Mouse (Mus musculus): ENCODE measurements at regions not wholly inside any gene's neighbourhood (a gene's known extent, or its start where the extent isn't known, plus 50 kb on each side); places are given as distances from the start of the nearest gene placed in this dataset.

DNA sequence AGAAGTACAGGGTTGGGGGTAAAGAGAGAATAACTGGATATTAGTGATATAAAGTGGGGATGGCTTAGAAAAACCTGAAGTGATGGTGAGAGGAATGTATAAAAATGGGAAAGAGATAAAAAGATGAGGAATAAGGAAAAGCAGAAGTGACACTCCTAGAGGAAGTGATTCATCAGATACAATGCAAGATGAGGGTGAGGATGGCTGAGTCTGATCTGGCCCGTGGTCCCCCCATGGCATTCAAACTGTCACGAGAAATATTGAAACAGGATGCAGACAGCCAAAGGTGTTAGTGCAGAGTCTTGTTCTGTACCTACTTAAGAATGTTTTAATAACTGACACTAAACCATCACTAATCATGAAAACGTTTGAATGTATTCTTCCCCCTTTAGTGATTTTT, 56.2 kb upstream of the Kitl start:
- DNase-seq (ENCODE audit: low spot score in 2 of 2), result no peak
- intact Hi-C loops (cut with DNase I), result no loop called here

DNA sequence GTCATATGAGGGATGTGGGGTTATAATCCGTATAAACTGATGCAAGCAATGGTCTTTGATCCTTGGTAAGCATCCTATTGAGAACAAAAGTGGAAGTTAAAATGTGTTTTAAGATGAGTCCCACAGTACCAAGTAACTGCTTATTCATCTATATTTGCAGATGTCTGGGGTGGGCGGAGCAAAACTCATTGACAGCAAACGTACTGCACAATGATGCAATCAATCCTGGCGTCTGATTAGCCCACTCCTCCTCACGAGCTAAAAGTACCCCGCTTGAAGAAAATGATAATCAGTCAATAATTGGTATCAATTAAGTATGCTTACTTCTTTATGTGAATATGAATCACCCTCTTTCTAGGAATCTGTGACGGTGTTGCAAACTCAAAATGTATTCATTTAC, 62.9 kb upstream of the Kitl start:
- no peak for DNase-seq (ENCODE audit: low spot score in 2 of 2)
- intact Hi-C loops (cut with DNase I), result no loop called here

DNA sequence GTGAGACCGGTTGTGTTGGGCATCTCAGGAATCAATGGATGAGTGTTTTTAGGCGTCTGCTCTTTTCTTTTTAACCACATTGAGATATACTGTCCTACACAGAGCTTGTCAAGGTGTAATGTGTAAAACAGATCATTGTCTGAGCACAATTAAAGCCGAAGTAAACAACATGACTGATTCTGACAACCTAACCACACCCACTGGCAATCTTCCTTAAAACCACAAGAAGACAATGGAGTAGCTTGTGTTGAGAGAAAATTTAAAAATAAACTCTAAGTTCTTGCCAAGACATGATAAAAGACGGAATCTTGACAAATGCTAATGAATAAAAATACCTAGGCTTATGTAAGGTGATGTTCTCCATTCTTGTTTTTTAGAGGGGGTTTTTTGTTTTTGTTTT, 63.7 kb upstream of the Kitl start:
- intact Hi-C loops (cut with DNase I), result no loop called here
- DNase-seq (ENCODE audit: low spot score in 2 of 2), result no peak

GRCm38 (mm10) chr10:99951316-99951715, 64.1 kb upstream of the Kitl start:
- intact Hi-C loops (cut with DNase I), result no loop called here
- peak in 1 of 2 experiments; percentile 14 for DNase-seq (ENCODE audit: low spot score in 2 of 2)

DNA sequence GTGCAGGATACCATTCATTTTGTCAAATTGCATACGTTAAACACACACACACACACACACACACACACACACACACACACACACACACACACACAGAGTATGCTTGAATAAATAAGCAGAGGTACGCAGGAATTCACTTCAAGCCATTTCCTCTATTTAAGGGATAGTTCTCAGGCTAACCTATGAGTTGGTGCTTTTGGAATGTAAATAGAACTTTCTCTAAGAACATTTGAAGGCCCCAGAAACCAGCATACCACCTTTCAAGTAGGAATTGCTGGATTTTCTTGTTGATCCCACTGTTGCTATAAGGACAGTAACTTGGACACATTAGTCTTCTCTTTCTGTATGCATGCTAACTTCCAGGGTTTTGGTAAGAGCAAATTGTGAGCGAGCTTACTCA, 66.7 kb upstream of the Kitl start:
- intact Hi-C loops (cut with DNase I), result no loop called here
- DNase-seq (ENCODE audit: low spot score in 2 of 2), result no peak

DNA sequence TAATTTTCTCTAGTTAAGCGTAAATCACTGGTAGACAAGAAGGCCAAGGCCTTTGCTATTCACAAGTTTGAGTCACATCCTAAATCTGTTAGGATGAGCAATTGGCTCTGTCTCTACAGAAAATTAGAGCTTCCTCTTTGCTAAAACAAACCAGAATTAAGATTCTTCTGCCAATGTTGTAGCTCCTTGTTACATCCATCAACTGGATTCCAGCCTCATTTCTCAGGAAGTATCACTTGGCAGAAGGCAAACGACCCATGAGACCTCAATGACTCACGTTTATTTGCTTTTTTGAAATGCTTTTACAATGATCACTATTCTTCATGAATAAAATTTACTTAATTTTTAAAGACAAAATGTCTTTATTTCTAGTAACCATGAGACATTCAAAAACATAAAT, 70.0 kb upstream of the Kitl start:
- intact Hi-C loops (cut with DNase I), result no loop called here
- no peak for DNase-seq (ENCODE audit: low spot score in 2 of 2)

- intact Hi-C loops (cut with DNase I), result no loop called here
- DNase-seq (ENCODE audit: low spot score in 2 of 2), result no peak
Measured at GRCm38 (mm10) chr10:99941665-99942064, 73.8 kb upstream of the Kitl start.

- DNase-seq (ENCODE audit: low spot score in 2 of 2), result no peak
- intact Hi-C loops (cut with DNase I), result no loop called here
Measured at GRCm38 (mm10) chr10:99938901-99939300, 76.5 kb upstream of the Kitl start.

DNA sequence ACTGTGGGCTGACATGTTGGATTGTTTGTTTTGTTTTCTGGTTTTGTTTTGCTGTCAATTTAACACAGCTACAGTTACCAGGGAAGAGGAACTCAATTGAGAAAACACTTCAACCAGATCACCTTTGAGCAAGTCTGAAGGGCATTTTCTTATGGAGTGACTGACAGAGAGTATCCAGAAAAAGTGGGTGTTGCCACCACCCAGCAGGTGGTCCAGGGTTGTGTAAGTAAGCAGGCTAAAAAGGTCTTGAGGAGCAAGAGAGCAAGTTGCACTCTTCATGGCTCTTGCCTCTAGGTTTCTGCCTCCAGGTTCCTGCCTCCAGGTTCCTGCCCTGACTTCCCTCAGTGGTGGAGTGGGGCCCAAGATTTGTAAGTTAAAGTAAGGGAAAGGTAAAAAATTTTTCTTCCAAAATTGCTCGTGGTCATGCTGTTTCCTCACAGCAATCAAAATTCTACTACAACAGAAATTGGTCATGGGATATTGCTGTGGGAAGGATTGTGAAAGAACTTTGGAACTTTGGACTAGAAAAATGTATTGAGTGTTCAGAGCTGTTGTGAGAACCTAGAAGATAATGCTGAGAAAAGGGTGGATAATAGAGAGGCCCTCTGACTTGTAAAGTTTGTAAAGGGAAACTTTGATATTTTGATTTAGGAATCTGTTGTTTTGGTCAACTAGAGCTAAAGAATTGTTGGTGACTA, 77.4 kb upstream of the Kitl start:
- intact Hi-C loops (cut with DNase I), result no loop called here
- no peak for DNase-seq (ENCODE audit: low spot score in 2 of 2)

- intact Hi-C loops (cut with DNase I), result no loop called here
- DNase-seq (ENCODE audit: low spot score in 2 of 2), result no peak
Measured at GRCm38 (mm10) chr10:99929191-99929590, 86.2 kb upstream of the Kitl start.

- intact Hi-C loops (cut with DNase I), result no loop called here
- DNase-seq (ENCODE audit: low spot score in 2 of 2), result no peak
Measured at GRCm38 (mm10) chr10:99927913-99928312, 87.5 kb upstream of the Kitl start.

DNA sequence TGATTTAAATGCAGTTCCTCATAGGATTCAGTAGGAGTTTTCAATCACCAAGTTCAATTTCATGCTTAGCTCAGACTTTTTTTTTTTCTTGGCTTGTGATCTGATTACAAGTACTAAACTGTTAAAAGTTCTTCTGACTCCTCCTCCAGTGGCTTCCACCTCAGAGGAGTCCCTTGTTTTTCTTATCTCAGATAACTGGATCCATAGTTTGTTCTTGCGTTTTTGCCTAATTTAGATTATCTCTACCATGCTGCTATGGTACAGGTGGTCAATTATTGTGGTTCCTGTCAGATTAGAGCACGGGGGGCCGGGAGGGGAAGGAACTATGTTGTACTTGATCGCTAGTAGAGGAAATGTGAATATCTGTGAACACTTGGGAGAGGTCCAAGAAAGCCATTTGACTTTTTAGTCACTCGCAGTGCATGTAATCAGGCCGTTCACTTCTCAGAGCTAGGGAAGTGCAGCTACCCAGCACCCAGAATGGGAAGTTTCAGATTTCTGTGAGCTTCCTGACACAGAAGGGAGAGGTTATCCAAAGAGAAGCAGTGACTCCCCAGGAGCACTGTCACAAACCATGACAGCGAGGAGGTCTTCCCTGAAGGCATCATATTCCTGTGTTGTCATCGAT, 89.0 kb upstream of the Kitl start:
- intact Hi-C loops (cut with DNase I), result no loop called here
- no peak for DNase-seq (ENCODE audit: low spot score in 2 of 2)

DNA sequence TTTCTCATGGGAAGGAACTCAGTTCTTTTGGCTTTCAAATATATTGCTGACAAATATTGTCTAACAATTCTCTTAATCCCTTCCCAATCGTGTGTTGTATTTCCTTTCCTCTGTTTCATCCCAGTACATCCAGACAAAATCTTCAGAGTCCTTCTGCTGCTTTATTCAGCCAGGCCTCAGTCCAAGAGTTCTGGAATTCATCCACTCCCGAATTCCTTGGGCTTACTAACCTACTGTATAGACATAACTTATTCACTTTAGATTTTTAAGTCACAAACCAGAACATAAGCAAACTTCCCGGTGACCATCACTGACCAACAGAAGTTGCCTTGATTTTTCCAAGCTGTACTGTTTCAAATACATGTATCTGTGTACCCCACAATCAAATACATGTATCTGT, 90.9 kb upstream of the Kitl start:
- intact Hi-C loops (cut with DNase I), result no loop called here
- DNase-seq (ENCODE audit: low spot score in 2 of 2), result no peak

- intact Hi-C loops (cut with DNase I), result no loop called here
- DNase-seq (ENCODE audit: low spot score in 2 of 2), result no peak
Measured at GRCm38 (mm10) chr10:99919925-99920324, 95.5 kb upstream of the Kitl start.

DNA sequence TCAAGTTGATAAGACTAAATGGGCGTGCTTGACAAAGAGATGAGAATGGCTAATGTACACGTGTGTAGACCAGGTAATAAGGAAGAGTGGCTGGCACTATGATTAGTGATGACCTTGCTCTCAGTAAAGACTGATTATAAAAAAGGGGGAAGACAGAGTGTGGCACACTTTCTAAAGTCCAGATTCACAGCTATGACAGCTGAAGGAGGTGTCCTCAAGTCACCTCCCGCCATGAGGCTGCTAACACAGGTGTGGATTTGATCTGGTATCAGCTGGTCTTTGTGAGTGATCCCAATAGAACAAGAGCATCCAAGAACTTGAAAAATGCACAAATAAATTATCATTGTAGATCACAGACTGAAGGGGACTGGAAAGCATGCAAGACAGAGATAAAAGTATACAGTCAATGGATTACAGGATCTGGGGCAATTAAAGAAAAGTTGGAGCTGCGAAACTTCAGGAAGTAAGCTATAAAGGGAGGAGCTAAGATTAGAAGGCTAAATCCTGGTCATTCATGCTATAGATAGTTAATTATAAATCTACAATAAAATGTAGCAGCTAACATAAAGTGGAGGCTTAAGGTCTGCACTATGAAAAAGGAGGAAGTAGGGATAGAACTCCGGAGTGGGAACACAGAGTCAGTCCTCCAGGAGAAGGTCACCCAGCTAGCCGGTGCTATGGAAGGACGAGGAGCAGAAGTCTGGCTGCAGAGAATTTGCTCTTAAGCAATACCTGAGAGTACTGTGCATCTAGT, 96.7 kb upstream of the Kitl start:
- intact Hi-C loops (cut with DNase I), result no loop called here
- DNase-seq (ENCODE audit: low spot score in 2 of 2), result no peak

DNA sequence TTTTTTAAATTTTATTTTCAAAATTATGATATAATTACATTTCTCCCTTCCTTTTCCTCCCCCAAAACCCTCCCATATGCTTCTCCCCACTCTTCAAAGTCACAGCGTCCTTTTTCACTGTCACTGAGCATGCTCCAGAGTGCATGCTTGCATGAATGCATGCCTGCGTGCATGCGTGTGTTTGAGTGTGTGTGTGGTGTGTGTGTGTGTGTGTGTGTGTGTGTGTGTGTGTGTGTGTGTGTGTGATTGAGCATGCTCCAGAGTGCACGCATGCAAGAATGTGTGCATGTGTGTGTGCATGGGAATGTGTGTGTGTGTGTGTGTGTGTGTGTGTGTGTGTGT, 101.6 kb upstream of the Kitl start:
- intact Hi-C loops (cut with DNase I), result no loop called here
- DNase-seq (ENCODE audit: low spot score in 2 of 2), result no peak

DNA sequence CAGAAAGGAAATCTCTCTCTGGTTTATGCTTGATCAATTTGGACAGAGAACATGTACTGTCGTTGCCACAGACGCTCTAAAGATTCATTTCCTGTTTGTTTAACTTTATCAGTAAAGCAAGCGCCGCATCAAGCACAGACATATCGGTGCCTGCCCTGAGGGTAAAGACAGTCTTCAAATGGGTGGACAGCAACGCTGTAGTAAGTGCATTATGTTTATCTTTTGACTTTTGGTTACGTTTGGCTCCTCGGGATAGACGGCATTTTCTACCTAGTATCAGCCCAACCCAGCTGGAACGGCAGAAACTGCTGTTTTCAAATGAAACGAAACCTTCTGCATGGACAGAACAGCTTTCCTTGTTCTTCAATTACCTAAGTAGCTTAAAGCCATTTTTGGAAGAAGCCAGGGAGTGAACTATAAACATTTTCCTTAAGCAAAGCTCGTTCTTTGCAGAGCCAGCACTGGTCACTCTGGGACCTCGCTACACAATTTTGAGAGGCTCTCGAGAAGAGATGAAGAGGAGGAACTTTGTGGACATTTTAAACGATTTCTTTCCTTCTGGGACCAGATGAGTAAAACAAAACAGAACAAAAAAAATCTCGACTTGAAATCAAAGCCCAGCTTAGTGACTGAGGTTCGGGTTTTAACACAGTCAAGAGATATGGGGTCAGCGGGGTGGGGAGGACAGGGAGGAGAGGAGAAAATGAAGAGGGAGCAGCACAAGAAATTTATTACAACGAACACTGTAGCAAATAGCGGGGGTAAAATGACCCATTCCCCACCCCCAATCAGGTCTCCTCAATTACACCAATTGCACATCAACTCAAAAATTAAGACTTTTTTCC, 102.2 kb upstream of the Kitl start:
- no peak for DNase-seq (ENCODE audit: low spot score in 2 of 2)
- intact Hi-C loops (cut with DNase I), result no loop called here

DNA sequence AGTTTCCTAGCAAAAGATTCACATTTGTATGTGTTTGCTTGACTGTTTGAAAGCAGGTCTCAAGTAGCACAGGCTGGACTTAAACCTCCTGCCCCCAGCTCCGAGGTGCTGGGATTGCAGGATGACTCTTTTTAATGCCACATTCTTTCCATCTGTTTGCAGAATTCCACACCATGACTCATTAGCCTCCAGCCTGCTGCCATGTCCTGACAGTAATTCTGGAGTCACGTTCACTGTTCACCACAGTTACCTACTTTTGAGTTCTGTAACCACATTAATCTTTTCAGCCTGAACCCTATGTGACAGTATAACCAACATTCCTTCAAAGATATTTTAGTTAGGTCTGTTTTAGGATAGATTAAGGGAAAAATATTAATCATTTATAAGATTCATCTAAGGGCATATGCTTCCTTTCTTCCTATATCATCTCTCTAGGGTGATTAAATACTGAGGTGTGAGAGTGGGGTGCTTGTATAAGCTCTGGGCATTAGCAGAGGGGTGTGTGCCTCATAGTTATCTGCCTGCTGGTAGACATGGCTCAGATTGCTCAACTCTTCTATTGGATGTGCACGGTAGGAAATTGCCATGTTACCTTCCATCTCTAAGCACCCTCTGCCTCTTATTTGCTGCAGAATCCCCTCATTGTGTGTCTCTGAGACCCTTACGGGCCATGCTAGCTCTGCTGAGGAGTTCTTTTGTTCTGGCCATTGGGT, 105.3 kb upstream of the Kitl start:
- DNase-seq (ENCODE audit: low spot score in 2 of 2), result no peak
- intact Hi-C loops (cut with DNase I), result no loop called here

- no peak for DNase-seq (ENCODE audit: low spot score in 2 of 2)
- intact Hi-C loops (cut with DNase I), result no loop called here
Measured at GRCm38 (mm10) chr10:99908044-99908443, 107.4 kb upstream of the Kitl start.
